Mouse (Mus musculus) C2C12 (cell line): ENCODE data around the gene Auts2.

Source experiments
- CEBPB ChIP-seq: IDR thresholded peaks from one replicate; pipeline ENCODE4 v1.6.1; 2011; ENCODE audit warnings: low read depth, mild to moderate bottlenecking, control low read depth, moderate library complexity
- CTCF ChIP-seq: IDR thresholded peaks from one replicate; pipeline ENCODE4 v1.5.1; 2011; ENCODE audit not compliant: control insufficient read depth, insufficient read depth, insufficient read length
- FOSL1 ChIP-seq: IDR thresholded peaks from one replicate; pipeline ENCODE4 v1.8.0; 2011; ENCODE audit warnings: mild to moderate bottlenecking, low read length; ENCODE audit not compliant: poor library complexity, insufficient read depth, severe bottlenecking
- MAX ChIP-seq: IDR thresholded peaks from one replicate; pipeline ENCODE4 v1.6.1; 2011; ENCODE audit warnings: mild to moderate bottlenecking, control low read depth
- MYOD1 ChIP-seq: IDR thresholded peaks from one replicate; pipeline ENCODE4 v1.6.1; 2011; ENCODE audit warnings: low read depth; ENCODE audit not compliant: control insufficient read depth, insufficient read length
- MYOG ChIP-seq: IDR thresholded peaks from one replicate; pipeline ENCODE4 v1.6.1; 2011; ENCODE audit not compliant: control insufficient read depth, insufficient read length; ENCODE audit errors: extremely low read depth

DNA sequence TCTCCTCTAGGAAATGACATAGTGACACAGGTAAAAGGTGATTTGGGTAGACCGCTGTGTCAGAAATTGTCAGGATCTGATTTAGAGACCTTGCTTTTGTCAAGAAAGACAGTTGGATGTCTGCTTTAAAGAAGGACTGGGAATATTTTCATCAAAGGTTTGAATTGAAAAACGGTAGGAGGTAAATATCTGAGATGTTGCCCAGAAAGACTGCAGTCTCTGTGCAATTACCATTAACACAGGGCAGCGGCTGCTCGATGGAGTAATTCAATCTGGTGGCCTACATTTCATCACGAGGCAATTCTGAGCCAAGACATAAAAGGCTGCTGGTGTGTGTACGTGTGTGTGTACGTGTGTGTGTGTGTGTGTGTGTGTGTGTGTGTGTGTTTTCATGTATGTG, 529.8 kb downstream of the Auts2 start:
- no peak for TF ChIP-seq CEBPB
- TF ChIP-seq CTCF = no peak
- no peak for TF ChIP-seq MAX
- no peak for TF ChIP-seq FOSL1
- TF ChIP-seq MYOD1 = no peak
- TF ChIP-seq MYOG = no peak
